Mouse (Mus musculus) C2C12 (cell line): Measurements from ENCODE around the gene Zfand2a.

Source experiments
- CEBPB ChIP-seq: IDR thresholded peaks from one replicate; pipeline ENCODE4 v1.6.1; 2011; ENCODE audit warnings: low read depth, mild to moderate bottlenecking, control low read depth, moderate library complexity
- CTCF ChIP-seq: IDR thresholded peaks from one replicate; pipeline ENCODE4 v1.5.1; 2011; ENCODE audit not compliant: control insufficient read depth, insufficient read depth, insufficient read length
- MAX ChIP-seq: IDR thresholded peaks from one replicate; pipeline ENCODE4 v1.6.1; 2011; ENCODE audit warnings: mild to moderate bottlenecking, control low read depth
- MYOD1 ChIP-seq: IDR thresholded peaks from one replicate; pipeline ENCODE4 v1.6.1; 2011; ENCODE audit warnings: low read depth; ENCODE audit not compliant: control insufficient read depth, insufficient read length
- MYOG ChIP-seq: IDR thresholded peaks from one replicate; pipeline ENCODE4 v1.6.1; 2011; ENCODE audit not compliant: control insufficient read depth, insufficient read length; ENCODE audit errors: extremely low read depth

GRCm38 (mm10) chr5:139442962-139443361 lies 41.4 kb downstream of the Zfand2a start:
- no peak for TF ChIP-seq CTCF
- TF ChIP-seq MAX: no peak
- TF ChIP-seq MYOG: no peak
- no peak for TF ChIP-seq CEBPB
- TF ChIP-seq MYOD1: no peak
